Mouse (Mus musculus) embryo, embryonic 11 days (tissue): ENCODE results near the gene Rab3gap1.
"Not testable (repeated sequence)": the region's sequence is repeated elsewhere in the genome, so short reads cannot be mapped to it uniquely, and the experiment has no call there.

Source experiments
- DNase-seq: peaks from one replicate; pipeline ENCODE4 v3.0.0-alpha.2; 2015

Gene Rab3gap1

GRCm38 (mm10) chr1:127933405-127933804 is 64.8 kb downstream of the Rab3gap1 start:
- DNase-seq = no peak

- DNase-seq = no peak
These were observed 65.7 kb downstream of the Rab3gap1 start for GRCm38 (mm10) chr1:127934322-127934721.

GRCm38 (mm10) chr1:127937277-127937676 is 68.7 kb downstream of the Rab3gap1 start:
- no peak for DNase-seq

- DNase-seq = no peak
These were observed 73.7 kb downstream of the Rab3gap1 start for GRCm38 (mm10) chr1:127942231-127942630.

GRCm38 (mm10) chr1:127943516-127943915 is 74.9 kb downstream of the Rab3gap1 start:
- no peak for DNase-seq

- no peak for DNase-seq
These were observed 77.4 kb downstream of the Rab3gap1 start for GRCm38 (mm10) chr1:127945696-127946575.

GRCm38 (mm10) chr1:127946615-127947249 is 78.2 kb downstream of the Rab3gap1 start:
- DNase-seq = no peak

GRCm38 (mm10) chr1:127948748-127949147 is 80.2 kb downstream of the Rab3gap1 start:
- DNase-seq = no peak

GRCm38 (mm10) chr1:127952276-127952675 is 83.7 kb downstream of the Rab3gap1 start:
- no peak for DNase-seq

- DNase-seq = not testable (repeated sequence)
These were observed 85.6 kb downstream of the Rab3gap1 start for GRCm38 (mm10) chr1:127954198-127954597.

- no peak for DNase-seq
These were observed 86.2 kb downstream of the Rab3gap1 start for GRCm38 (mm10) chr1:127954800-127955199.

- DNase-seq = no peak
These were observed 88.0 kb downstream of the Rab3gap1 start for GRCm38 (mm10) chr1:127956524-127956923.

GRCm38 (mm10) chr1:127958801-127959200 is 90.2 kb downstream of the Rab3gap1 start:
- no peak for DNase-seq

- no peak for DNase-seq
These were observed 90.7 kb downstream of the Rab3gap1 start for GRCm38 (mm10) chr1:127959312-127959718.

- no peak for DNase-seq
These were observed 92.6 kb downstream of the Rab3gap1 start for GRCm38 (mm10) chr1:127961140-127961539.

GRCm38 (mm10) chr1:127963326-127963725 is 94.8 kb downstream of the Rab3gap1 start:
- DNase-seq = no peak

- DNase-seq = no peak
These were observed 102.3 kb downstream of the Rab3gap1 start for GRCm38 (mm10) chr1:127970870-127971269.

GRCm38 (mm10) chr1:127974082-127974481 is 105.5 kb downstream of the Rab3gap1 start:
- no peak for DNase-seq

- no peak for DNase-seq
These were observed 107.1 kb downstream of the Rab3gap1 start for GRCm38 (mm10) chr1:127975676-127976075.

GRCm38 (mm10) chr1:127976106-127976505 is 107.5 kb downstream of the Rab3gap1 start:
- DNase-seq = no peak

GRCm38 (mm10) chr1:127978125-127978524 is 109.6 kb downstream of the Rab3gap1 start:
- no peak for DNase-seq

- no peak for DNase-seq
These were observed 112.5 kb downstream of the Rab3gap1 start for GRCm38 (mm10) chr1:127980911-127981559.

GRCm38 (mm10) chr1:127982268-127982667 is 113.7 kb downstream of the Rab3gap1 start:
- DNase-seq = no peak
